Mouse (Mus musculus) cerebellum, adult 11 months (tissue): ENCODE measurements around the gene Cilp.
A peak's percentile ranks its signal among the peaks of the same experiment; 100 is the strongest.
"Not testable (repeated sequence)": the region's sequence is repeated elsewhere in the genome, so short reads cannot be mapped to it uniquely, and the experiment has no call there.

Source experiments
- DNase-seq: peaks from one replicate; pipeline ENCODE4 v3.0.0; 2022

The Cilp gene

DNA sequence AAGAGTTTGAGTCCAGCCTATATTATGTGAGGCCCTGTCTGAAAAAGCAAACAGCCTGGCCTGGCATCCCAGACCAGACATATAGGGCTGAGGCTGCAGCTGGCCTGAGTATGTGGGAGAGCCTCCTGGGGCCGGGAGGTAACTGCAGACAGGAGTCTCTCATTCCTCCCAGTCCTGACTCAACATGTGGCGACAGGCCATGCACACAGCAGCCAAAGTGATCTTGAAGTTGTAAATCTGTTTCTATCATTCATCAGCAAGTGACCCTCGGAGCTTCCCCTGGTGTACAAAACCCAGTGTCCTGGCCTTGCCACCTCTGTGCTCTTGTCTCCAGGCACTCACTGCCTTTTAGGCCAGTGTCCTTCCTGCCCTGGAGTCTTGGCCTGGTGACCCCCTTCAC is 13.0 kb upstream of the Cilp start:
- no peak for DNase-seq

DNA sequence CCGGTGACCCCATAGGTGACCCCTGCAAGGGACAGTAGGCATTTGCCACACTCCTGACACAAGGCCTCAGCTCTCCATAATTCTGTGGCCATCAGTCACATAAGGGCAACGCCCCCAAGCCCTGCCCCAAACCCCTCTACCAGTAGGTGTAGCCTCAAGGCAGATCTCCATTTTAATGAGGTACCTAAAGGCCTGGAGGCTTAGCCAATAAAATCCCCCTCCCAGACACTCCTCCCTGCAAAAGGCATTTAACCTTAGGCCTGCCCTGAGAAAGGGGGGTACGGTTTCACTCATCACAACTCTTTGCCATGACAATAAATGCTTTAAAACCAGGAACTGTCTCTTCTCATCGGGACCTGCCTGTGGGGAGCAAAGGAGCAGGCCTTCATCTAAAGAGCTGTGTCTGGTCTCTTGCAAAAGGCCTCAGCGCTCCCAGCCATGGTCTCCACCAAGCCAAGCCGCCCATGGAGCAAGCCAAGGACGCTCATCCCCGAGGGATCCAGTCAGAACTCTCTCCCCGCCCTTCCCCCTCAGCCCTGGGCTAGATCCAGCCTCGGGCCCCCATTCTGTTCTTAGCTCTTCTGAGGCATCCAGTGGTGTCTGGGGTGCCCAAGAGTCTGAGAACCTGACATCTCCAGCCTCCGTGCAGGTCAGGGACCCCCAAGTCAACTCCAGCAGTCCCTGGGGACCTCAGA is 8.9 kb upstream of the Cilp start:
- no peak for DNase-seq

DNA sequence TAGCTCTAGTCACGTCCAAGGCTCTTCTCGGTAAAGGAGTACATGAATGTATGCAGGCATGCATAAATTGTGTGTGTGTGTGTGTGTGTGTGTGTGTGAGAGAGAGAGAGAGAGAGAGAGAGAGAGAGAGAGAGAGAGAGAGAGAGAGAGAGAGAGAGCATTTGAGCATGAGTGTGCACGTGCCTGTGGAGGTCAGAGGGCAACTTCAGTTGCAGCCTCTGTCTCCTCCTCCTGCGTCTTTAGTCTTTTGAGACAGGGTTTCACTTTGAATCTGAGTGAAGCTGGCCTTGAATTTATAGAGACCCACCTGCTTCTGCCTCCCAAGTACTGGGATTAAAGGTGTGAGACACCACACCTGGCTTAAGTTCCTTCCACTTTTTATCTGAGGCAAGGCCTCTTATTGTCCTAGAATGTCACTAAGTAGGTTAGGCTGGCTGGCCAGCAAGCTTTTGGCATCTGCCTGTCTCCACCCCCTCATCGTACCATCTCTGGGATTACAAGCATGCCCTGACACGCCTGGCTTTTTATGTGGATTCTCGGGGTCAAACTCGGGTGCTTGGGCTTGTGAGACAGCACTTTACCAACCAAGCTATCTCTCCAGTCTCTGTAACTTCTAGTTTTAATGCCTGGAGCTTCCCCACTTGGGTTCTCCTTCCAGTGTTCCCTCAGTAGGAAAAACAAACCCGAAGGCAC is 7.6 kb upstream of the Cilp start:
- DNase-seq, result no peak

- no peak for DNase-seq
These were observed 5.6 kb upstream of the Cilp start for GRCm38 (mm10) chr9:65259366-65259765.

GRCm38 (mm10) chr9:65261591-65262230 is 3.3 kb upstream of the Cilp start:
- peak; percentile 60 for DNase-seq

GRCm38 (mm10) chr9:65262641-65263120 is 2.3 kb upstream of the Cilp start:
- DNase-seq, result no peak

- DNase-seq, result no peak
These were observed 2.9 kb downstream of the Cilp start for GRCm38 (mm10) chr9:65267742-65268515.

GRCm38 (mm10) chr9:65273048-65273809 is 8.2 kb downstream of the Cilp start:
- DNase-seq, result no peak

DNA sequence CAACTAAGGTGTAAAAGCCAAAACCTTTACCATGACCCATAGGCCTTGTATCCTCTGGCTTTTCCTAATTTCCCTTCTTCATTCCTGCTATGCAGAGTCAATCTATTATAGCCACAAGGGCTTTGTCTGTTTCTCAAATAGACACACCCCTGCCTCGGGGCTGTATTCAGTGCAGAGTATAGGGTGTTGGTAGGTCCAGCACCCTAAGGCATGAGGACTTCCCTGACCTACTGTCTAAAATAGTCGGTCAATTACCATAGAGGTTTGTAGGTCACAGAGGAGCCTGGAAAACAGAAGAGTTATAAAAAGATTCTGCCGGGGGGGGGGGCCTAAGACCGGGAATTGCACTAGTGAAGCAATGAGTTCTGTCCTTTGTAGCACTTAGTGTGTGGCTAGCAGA is 8.9 kb downstream of the Cilp start:
- no peak for DNase-seq

GRCm38 (mm10) chr9:65274851-65275250 is 9.9 kb downstream of the Cilp start:
- DNase-seq, result not testable (repeated sequence)

- no peak for DNase-seq
These were observed 11.0 kb downstream of the Cilp start for GRCm38 (mm10) chr9:65275810-65276530.

DNA sequence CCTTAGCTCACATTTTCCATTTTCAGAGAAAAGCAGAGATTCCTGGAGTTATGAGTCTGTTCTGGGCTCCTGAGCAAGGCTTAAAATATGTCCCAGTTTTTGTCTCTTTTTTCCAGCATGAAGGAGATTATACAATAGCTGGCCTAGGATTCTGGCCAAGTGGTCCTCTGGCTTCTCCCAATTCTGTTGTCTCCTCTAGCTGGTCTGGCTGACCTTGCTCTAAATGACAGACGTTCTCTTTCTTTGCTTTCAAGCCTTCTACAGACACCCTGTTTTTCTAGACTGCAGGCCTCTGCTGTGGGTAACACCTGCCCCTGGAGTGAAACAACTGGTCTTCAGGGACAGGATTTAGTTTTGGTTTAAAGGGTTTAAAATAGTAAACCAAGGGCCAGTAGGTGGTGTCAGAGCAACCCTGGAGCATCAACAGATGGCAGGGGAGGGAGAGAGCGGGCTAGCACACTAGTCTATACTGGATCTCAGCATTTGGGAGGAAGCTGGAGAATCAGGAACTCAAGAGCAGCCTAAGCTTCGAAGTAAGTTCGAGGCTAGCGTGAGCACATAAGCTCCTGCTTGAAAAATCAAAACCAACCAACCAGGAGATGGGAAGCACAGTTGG is 16.7 kb downstream of the Cilp start:
- peak; percentile 41 for DNase-seq

DNA sequence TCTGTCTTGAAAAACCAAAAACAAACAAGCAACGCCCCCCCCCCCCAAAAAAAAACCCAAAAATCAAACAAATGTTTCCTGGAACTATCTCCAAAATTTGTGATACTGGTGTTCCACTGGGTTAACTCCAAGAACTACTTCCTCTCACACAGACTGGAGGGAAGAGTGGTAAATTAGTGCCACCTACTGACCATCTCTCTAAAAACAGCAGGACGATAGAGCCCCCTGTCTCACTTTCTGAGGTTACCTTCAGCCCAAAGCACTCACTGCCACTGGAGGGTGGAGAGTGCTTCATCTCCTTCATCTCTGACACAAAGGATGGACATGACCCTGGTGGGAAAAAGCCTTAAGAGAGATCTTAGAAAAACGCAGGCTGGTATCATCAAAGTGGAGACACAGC is 18.3 kb downstream of the Cilp start:
- DNase-seq, result no peak

DNA sequence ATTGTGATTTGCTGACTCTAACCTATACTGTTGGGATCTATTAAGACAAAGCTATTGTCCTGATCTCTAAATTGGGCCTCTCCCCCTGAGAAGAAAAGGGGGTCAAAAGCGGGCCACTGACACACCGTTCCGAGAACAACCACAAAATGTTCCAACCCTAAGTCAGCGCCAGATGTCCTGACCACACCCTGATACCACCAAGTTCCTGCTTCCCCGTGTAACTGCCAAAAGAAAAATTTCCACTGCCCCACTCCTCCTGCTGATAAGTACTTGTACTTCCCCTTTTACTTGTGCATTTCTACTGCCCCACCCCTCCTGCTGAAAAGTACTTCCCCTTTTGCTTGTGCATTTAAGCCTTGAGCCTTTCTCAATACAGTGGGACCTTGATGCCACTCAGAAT is 23.3 kb downstream of the Cilp start:
- not testable (repeated sequence) for DNase-seq

GRCm38 (mm10) chr9:65289988-65290387 is 25.0 kb downstream of the Cilp start:
- DNase-seq, result no peak

DNA sequence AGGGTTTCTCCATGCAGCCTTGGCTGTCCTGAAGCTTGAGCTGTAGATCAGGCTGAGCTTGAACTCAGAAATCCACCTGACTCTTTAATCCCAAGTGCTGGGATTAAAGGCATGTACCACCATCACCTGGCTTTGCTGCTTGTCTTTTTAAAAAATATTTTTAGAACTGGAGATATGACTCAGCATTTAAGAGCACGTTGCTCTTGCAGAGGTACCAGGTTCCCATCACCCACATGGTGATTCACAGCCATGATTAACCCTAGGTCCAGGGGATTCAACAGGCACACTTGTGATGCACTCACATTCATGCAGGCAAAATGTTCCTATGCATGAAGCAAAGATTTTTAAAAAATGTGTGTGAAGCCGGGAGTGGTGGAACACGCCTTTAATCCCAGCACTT is 27.4 kb downstream of the Cilp start:
- DNase-seq, result no peak

DNA sequence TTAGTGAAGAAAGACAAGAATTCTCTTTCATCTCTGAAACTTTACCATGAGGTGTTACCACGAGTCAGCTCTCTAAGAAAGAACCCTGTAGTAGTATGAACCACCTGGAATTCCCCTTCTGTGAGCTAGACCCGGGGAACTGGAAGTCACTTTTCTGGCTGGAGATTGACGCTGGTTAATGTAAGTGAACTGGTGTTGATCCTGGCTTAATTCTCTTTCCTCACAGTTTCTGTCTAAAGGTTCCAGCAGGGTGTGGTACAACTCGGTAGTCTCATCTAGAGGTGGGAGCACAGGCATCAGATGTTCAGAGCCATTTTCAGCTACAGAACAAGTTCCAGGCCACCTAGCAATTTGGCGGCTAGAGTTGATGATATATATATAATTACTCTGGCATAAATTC is 28.1 kb downstream of the Cilp start:
- no peak for DNase-seq

GRCm38 (mm10) chr9:65293580-65293972 is 28.6 kb downstream of the Cilp start:
- no peak for DNase-seq

DNA sequence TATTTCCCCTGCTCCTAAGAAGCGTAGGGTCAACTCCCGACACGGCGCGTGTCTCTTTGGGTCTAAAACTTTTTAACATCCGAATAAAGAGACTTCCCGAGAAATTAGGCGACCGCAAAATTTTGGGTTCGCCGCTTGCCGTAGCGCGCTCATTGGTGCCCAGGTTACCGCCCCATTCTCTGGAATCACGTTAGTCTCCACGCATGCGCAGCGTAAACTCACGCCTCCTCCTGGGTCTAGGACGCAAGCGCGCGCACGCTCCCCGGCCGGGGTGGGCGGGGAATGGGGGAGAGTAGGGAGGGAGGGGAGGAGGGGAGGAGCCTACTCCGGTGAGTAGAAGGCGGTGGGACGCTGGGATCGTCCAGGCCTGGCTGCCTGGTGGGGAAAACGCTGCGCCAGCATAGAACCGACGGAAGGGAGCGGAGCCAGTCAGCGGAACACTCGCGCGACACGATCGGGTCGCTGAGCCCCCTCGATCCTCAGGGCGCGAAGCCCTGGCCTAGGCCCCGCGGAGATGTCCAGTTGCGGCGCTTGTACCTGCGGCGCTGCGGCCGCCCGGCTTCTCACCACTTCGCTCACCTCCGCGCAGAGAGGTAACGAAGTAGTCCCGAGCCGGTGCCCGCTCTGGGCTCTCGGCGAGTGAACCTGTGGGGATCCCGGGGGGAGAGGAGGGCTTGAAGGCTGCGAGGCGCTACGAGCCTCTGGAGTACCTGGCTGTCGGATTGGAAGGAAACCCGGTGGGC is 29.2 kb downstream of the Cilp start, which contains the start of gene Clpx:
Gene Clpx, plus strand, starts transcription at position 288 of the 743 bp plus-strand sequence.
- DNase-seq, result peak; percentile 97

DNA sequence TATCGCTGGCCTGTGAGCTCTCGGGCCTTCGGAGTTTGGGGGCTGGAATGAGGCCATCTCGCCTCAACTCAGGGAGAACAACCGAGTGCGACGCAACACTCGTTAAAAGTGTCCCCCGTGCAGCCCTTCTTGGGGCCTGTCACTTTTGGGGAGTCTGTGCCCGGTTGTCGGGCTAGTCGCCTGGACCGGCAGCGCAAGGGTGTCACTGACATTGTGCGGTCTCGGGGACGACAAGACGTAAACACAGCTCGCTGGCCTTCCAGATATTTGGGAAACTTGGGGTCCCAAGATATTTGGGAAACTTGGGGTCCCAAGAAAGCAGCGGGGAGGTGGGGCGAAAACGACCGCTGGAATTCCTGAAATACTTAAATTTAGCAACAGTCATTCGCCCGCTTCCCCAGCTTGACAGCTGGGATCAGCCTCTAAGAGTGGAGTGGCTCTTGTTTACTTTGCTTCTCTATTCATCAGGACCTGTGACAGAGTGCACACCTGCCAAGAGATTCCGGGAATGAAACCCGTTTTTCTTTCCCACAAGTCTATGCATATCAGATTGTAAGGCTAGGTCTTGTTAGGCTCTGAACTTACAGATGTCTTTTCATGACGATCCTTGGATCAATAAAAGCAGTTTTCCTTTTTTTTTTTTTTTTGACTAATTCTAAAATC is 29.9 kb downstream of the Cilp start:
- no peak for DNase-seq
